Comparison of ENCODE assay signal across 21 mouse cellular contexts in genomic region chr2:123688290-123689030, GRCm38 (mm10).
DNase-seq lines count a peak whose midpoint lies in the region; ATAC-seq lines count a peak whose summit lies in the region.
"Had no signal": no experiment of that assay in that cellular context is flagged by ENCODE, and none has a peak within 500 bp of the region (broad histone marks: within the 10 kb centered on the region; RNA-seq: fewer than 3 reads in every experiment).

No protein-coding gene starts in this region.

- H3K27me3 ChIP-seq in lung, embryonic 16.5 days (ENCODE audit: control insufficient read depth, insufficient read depth, low read depth, low read length): no peaks in the 10 kb centered on the region
- H3K27me3 ChIP-seq: heart, embryonic 12.5 days; heart, embryonic 15.5 days had no signal

- ATAC-seq in lung, embryonic 16.5 days (ENCODE audit: low read depth): peak; percentile 72
- ATAC-seq: activated CD4-positive, CD25-positive, alpha-beta regulatory T cell, adult 4 months; forebrain, embryonic 14.5 days; hindbrain, postnatal 0 days; inflammation-experienced regulatory T-cells, adult 6 months; intestine, embryonic 16.5 days had no signal

- H3K36me3 ChIP-seq in lung, embryonic 16.5 days (ENCODE audit: control insufficient read depth, insufficient read depth, low read length): no peaks in the 10 kb centered on the region
- H3K36me3 ChIP-seq: heart, embryonic 12.5 days; heart, embryonic 15.5 days had no signal

- H3K4me1 ChIP-seq in lung, embryonic 16.5 days (replicated peaks; ENCODE audit: control insufficient read depth, insufficient read depth, low read length): no peaks in the 10 kb centered on the region
- H3K4me1 ChIP-seq: heart, embryonic 12.5 days; heart, embryonic 15.5 days had no signal

- no peak overlapping the region for H3K4me2 ChIP-seq in lung, embryonic 16.5 days (ENCODE audit: low read depth, low read length)
- H3K4me2 ChIP-seq: heart, embryonic 12.5 days; heart, embryonic 15.5 days; hindbrain, embryonic 14.5 days had no signal

- peak; percentile 23 to 80 for DNase-seq in adrenal gland, adult (ENCODE audit: inconsistent age in 2 of 2, low spot score in 1 of 2)
- no peak for DNase-seq in adrenal gland, postnatal 25 days
- DNase-seq in lung, postnatal 4 days: no peak
- peak; percentile 24 to 28 for DNase-seq in adrenal gland, postnatal 36 days
- DNase-seq in ovary, adult 18-20 months (ENCODE audit: low spot score): no peak
- DNase-seq: cerebellum, adult 18-20 months; cerebellum, adult 9-10 months; cerebellum, postnatal 14 days; gastrocnemius, postnatal 25 days; heart, adult 18-20 months; heart, postnatal 10 days; heart, postnatal 4 days had no signal

- H3K27ac ChIP-seq in lung, embryonic 16.5 days (ENCODE audit: low read length): peak overlapping the region; percentile 33; the same call in 1 of the 2 replicates
- H3K27ac ChIP-seq: heart, embryonic 15.5 days; hindbrain, embryonic 14.5 days; hindbrain, postnatal 0 days had no signal

- WGBS in lung, embryonic 16.5 days: 62% methylated on average over 4 of the region's 4 CpGs

- H3K4me3 ChIP-seq in lung, embryonic 16.5 days (ENCODE audit: low read length): no peak overlapping the region
- H3K4me3 ChIP-seq: heart, embryonic 12.5 days; heart, embryonic 15.5 days had no signal

- H3K9ac ChIP-seq in lung, embryonic 16.5 days (ENCODE audit: low read length): no peak overlapping the region
- H3K9ac ChIP-seq: heart, embryonic 12.5 days; heart, embryonic 15.5 days; hindbrain, embryonic 14.5 days had no signal

- H3K9me3 ChIP-seq in lung, embryonic 16.5 days (ENCODE audit: control insufficient read depth, low read length): no peaks in the 10 kb centered on the region
- H3K9me3 ChIP-seq: heart, embryonic 12.5 days; heart, embryonic 15.5 days had no signal

Comparison
In these comparisons a context has a peak if more than half of its experiments do, and no peak if none do; other contexts are left out.
1. DNase-seq: peak in adrenal gland, adult (2 of 2) and adrenal gland, postnatal 36 days (2 of 2); none in adrenal gland, postnatal 25 days (single experiment), lung, postnatal 4 days (0 of 2) and ovary, adult 18-20 months (single experiment).